Mouse (Mus musculus) intestine, embryonic 14.5 days (tissue): ENCODE measurements around the gene Cpm. TPM values are rescaled to one million over a fixed set of nuclear protein-coding genes. Genes with fewer than 3 reads are reported as not detected.
"Not testable (repeated sequence)": the region's sequence is repeated elsewhere in the genome, so short reads cannot be mapped to it uniquely, and the experiment has no call there.

Experiments used
- ATAC-seq: fragments of 200-750 bp; cut with Nextera tagmentation; replicated peaks from 2 replicates; pipeline ENCODE4 v1.8.0; 2017; ENCODE audit warnings: low read depth, moderate number of reproducible peaks, moderate TSS enrichment, moderate library complexity; ENCODE audit not compliant: low FRiP score, low TSS enrichment
- DNase-seq: peaks from one replicate; pipeline ENCODE4 v3.0.0-alpha.2; 2018; ENCODE audit warnings: low spot score
- H3K27ac ChIP-seq: fragments of 300-500 bp; sonication (generic); 2 replicates; pipeline ENCODE4 v1.5.1; 2014; ENCODE audit warnings: low read depth, mild to moderate bottlenecking, control low read depth
- H3K27me3 ChIP-seq: fragments of 300-500 bp; sonication (generic); replicated peaks from 2 replicates; pipeline ENCODE4 v1.6.1; 2014; ENCODE audit warnings: low read length, control low read depth; ENCODE audit not compliant: control insufficient read depth, insufficient read depth
- H3K36me3 ChIP-seq: fragments of 300-500 bp; sonication (generic); 2 replicates; pipeline ENCODE4 v1.6.1; 2014; ENCODE audit warnings: low read length, control low read depth; ENCODE audit not compliant: control insufficient read depth, insufficient read depth
- H3K4me1 ChIP-seq: fragments of 300-500 bp; sonication (generic); replicated peaks from 2 replicates; pipeline ENCODE4 v1.6.1; 2014; ENCODE audit warnings: low read length, control low read depth, mixed read lengths; ENCODE audit not compliant: control insufficient read depth, insufficient read depth
- H3K4me2 ChIP-seq: fragments of 300-500 bp; sonication (generic); 2 replicates; pipeline ENCODE4 v1.6.1; 2014; ENCODE audit warnings: low read length
- H3K4me3 ChIP-seq: fragments of 300-500 bp; sonication (generic); 2 replicates; pipeline ENCODE4 v1.5.1; 2014; ENCODE audit warnings: low read depth, low read length, control low read depth, mixed read lengths
- H3K9ac ChIP-seq: fragments of 300-500 bp; sonication (generic); 2 replicates; pipeline ENCODE4 v1.6.1; 2014; ENCODE audit warnings: mild to moderate bottlenecking, low read length
- H3K9me3 ChIP-seq: fragments of 300-500 bp; sonication (generic); 2 replicates; pipeline ENCODE4 v1.6.1; 2016; ENCODE audit warnings: low read length, control low read depth; ENCODE audit not compliant: control insufficient read depth
- WGBS: fragments of 180-500 bp; shearing (Covaris S2); extraction: QIAGEN DNeasy Blood & Tissue Kit; methylation state at CpG from one replicate; pipeline ENCODE4 v1.1.7; 2014; 5-methylcytosine and 5-hydroxymethylcytosine counted together
- polyA plus RNA-seq: library from polyadenylated mRNA; unstranded; fragments of >200 nt; fragmentation: Nextera tagmentation; extraction: Ambion mirVana; gene quantifications from 2 replicates; pipeline ENCODE4 v1.2.1, GENCODE M21; 2014

Cpm gene
- polyA plus RNA-seq, 1 experiment from 2014 or later = 66.6 TPM

GRCm38 (mm10) chr10:117731244-117732101 lies 102.2 kb downstream of the Cpm start:
- 58% methylated on average over 14 of the region's 15 CpGs for whole genome bisulfite sequencing
- no peak overlapping the region for H3K9ac ChIP-seq
- no peak overlapping the region for H3K4me2 ChIP-seq

DNA sequence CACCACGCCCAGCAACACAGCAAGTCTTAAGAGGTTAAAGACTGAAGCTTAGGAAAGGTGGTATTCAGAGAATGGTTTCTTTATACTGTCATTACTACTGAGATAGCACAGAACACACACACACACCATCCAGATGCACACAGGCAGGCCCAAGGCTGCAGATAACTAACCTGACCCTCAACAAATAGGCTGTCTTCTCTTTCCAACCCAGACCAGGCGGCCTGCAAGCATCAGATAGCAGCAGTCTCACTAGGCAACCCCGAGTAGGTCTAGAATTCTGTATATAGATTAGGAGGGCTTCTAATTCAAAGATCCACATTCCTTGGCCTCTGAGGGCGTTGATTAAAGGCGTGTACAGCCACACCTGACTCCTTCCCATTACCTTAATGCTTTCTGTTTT lies 102.9 kb downstream of the Cpm start:
- no peaks in the 10 kb centered on the region for H3K27me3 ChIP-seq
- H3K4me1 ChIP-seq = no peaks in the 10 kb centered on the region; the same call in 1 of the 2 replicates
- no peak for ATAC-seq
- no peak overlapping the region for H3K4me3 ChIP-seq
- WGBS = 77% methylated on average over 5 of the region's 5 CpGs
- H3K9ac ChIP-seq = no peak overlapping the region
- no peak overlapping the region for H3K27ac ChIP-seq
- H3K9me3 ChIP-seq = no peaks in the 10 kb centered on the region
- no peak overlapping the region for H3K4me2 ChIP-seq
- H3K36me3 ChIP-seq = peaks cover 11% of the 10 kb centered on the region
- no peak for DNase-seq

More at GRCm38 (mm10) chr10:117731244-117732101, 102.2 kb downstream of the Cpm start:
- no peak for ATAC-seq
- Histone ChIP-seq H3K4me3 (no peak overlapping the region), H3K27ac (no peak overlapping the region), H3K9me3 (no peaks in the 10 kb centered on the region), H3K36me3 (peaks cover 4% of the 10 kb centered on the region), H3K4me1 (no peaks in the 10 kb centered on the region; the same call in 1 of the 2 replicates), H3K27me3 (no peaks in the 10 kb centered on the region)
- peak; percentile 64 for DNase-seq

DNA sequence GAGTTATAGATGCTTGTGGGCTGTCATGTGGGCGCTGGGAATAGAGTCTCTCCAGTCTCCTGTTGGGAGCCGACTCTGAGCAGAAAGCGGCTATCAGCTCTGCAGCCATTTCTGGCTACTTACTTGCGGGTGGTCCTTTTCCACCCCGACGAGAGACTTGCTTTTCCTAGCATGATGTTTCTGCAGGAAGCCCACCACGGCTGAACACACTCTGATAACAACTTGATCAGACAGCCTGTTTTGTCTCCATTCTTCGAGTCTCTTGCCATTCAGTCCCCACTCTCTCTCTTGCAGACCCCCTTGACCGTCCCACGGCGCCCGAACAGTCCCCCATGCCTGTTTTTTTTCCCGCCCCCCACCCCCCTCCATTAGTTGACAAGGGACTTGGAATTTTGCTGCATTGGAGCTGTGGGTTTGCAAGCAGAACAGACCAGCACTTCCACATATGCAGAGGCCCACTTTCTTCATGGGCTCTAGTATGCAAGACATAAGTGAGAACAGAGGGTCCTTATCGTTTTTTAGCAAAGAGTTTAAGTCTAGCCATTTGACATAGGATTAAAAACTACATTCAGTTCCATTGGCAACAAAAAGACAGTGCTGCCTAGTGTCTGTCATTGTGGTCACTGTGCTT lies 103.8 kb downstream of the Cpm start:
- Histone ChIP-seq H3K4me1 (no peaks in the 10 kb centered on the region; the same call in 1 of the 2 replicates), H3K4me3 (no peak overlapping the region), H3K36me3 (peaks cover 18% of the 10 kb centered on the region), H3K27me3 (no peaks in the 10 kb centered on the region), H3K4me2 (no peak overlapping the region), H3K27ac (no peak overlapping the region), H3K9ac (no peak overlapping the region), H3K9me3 (no peaks in the 10 kb centered on the region)
- 81% methylated on average over 14 of the region's 14 CpGs for WGBS
- no peak for ATAC-seq
- DNase-seq = no peak

GRCm38 (mm10) chr10:117733626-117734025 lies 104.3 kb downstream of the Cpm start:
- not testable (repeated sequence) for ATAC-seq
- H3K36me3 ChIP-seq = peaks cover 23% of the 10 kb centered on the region

DNA sequence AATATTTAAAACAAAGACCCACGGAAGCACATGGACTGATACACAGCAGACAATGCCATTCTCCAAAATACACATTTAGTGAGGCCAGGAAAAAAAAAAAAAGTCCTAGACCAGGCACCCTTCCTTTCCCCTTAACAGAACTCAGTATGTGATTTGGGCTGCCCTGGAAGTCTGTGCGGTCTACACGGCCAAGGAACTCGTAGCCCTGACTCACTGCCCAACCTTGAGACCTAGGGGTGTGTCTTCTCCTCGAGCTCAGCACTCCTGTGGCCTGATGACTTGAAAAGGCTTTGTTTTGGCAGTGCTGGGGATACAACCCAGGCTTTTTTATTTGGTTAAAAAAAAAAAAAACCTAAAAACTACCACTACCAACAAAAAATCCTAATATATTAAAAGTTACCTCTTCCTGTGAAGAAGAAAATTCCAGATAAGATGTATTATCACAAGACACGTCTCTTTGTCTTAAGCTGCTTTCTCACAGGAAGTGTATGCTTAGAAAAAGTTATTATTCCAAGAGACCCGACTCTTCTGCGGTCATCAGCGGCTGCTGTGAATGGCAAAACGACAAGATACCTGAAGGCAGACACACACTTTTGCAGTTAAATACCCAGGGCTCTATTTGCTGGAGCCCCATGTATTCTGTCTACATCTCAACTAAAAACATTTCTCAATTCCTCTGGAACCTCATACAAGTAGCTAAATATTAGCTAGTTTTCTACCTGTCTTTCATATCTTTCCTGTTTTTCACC lies 105.0 kb downstream of the Cpm start:
- H3K4me1 ChIP-seq, DNase-seq, H3K27me3 ChIP-seq, H3K4me3 ChIP-seq, H3K9me3 ChIP-seq, H3K27ac ChIP-seq, H3K4me2 ChIP-seq, ATAC-seq, H3K9ac ChIP-seq: not testable (repeated sequence)
- 64% methylated on average over 9 of the region's 10 CpGs for WGBS
- peaks cover 29% of the 10 kb centered on the region for H3K36me3 ChIP-seq

More at GRCm38 (mm10) chr10:117733626-117734025, 104.3 kb downstream of the Cpm start:
- H3K4me3 ChIP-seq, H3K9me3 ChIP-seq, H3K9ac ChIP-seq, H3K27me3 ChIP-seq, H3K4me1 ChIP-seq, H3K27ac ChIP-seq, DNase-seq, H3K4me2 ChIP-seq: not testable (repeated sequence)
- WGBS = 59% methylated on average over 8 of the region's 8 CpGs

- H3K4me2 ChIP-seq, H3K27ac ChIP-seq, H3K9ac ChIP-seq, H3K9me3 ChIP-seq, ATAC-seq, DNase-seq, H3K27me3 ChIP-seq, H3K4me3 ChIP-seq, H3K4me1 ChIP-seq: not testable (repeated sequence)
- WGBS = 88% methylated on average over 11 of the region's 12 CpGs
- H3K36me3 ChIP-seq = peaks cover 38% of the 10 kb centered on the region
These were observed 106.1 kb downstream of the Cpm start for GRCm38 (mm10) chr10:117735396-117735795.

GRCm38 (mm10) chr10:117736573-117736972 lies 107.3 kb downstream of the Cpm start:
- Histone ChIP-seq H3K36me3 (peaks cover 41% of the 10 kb centered on the region), H3K27ac (no peak overlapping the region), H3K9me3 (no peaks in the 10 kb centered on the region), H3K4me1 (no peaks in the 10 kb centered on the region), H3K9ac (no peak overlapping the region), H3K27me3 (no peaks in the 10 kb centered on the region), H3K4me3 (no peak overlapping the region), H3K4me2 (no peak overlapping the region)
- ATAC-seq (no peak), DNase-seq (no peak)
- 96% methylated on average over 5 of the region's 5 CpGs for WGBS
